Mouse (Mus musculus) cerebellum, adult 2 months (tissue): ENCODE results near the gene Zfp354a. TPM values are rescaled to one million over a fixed set of nuclear protein-coding genes. Genes with fewer than 3 reads are reported as not detected.

Source experiments
- DNase-seq, 2 experiments: peaks; one replicate each; pipeline ENCODE4 v3.0.0; 2021
- H3K27ac ChIP-seq: fragments of 200-500 bp; 2 replicates; pipeline ENCODE4 v1.5.1; 2012; ENCODE audit warnings: low read length, control low read depth, inconsistent platforms; ENCODE audit not compliant: insufficient read depth
- H3K27me3 ChIP-seq: fragments of 200-500 bp; 2 replicates; pipeline ENCODE4 v1.6.1; 2012; ENCODE audit warnings: inconsistent platforms, mild to moderate bottlenecking, low read length, moderate library complexity; ENCODE audit not compliant: control insufficient read depth, insufficient read depth
- H3K4me1 ChIP-seq: fragments of 200-500 bp; 2 replicates; pipeline ENCODE4 v1.6.1; 2011; ENCODE audit warnings: low read length; ENCODE audit not compliant: control insufficient read depth, insufficient read depth
- H3K4me3 ChIP-seq: fragments of 200-500 bp; replicated peaks from 2 replicates; pipeline ENCODE3; 2011; ENCODE audit warnings: mild to moderate bottlenecking, low read depth, low read length, control low read depth; ENCODE audit not compliant: insufficient read depth
- CTCF ChIP-seq: fragments of 200-500 bp; IDR thresholded peaks from 2 replicates; pipeline ENCODE4 v1.5.1; 2011; ENCODE audit warnings: low read depth, mild to moderate bottlenecking, control low read depth, low read length, moderate library complexity, borderline replicate concordance; ENCODE audit not compliant: insufficient read depth
- POLR2A ChIP-seq: fragments of 200-500 bp; IDR thresholded peaks from 2 replicates; pipeline ENCODE4 v1.6.1; 2011; ENCODE audit warnings: low read length, control low read depth, borderline replicate concordance; ENCODE audit not compliant: insufficient read depth
- WGBS: fragments of 180-500 bp; shearing (Covaris S2); methylation state at CpG from one replicate; pipeline ENCODE4 v1.1.7; 2018; 5-methylcytosine and 5-hydroxymethylcytosine counted together
- polyA plus RNA-seq: library from polyadenylated mRNA; depleted of rRNA; stranded (reverse); fragments of >200 nt; gene quantifications from 2 replicates; pipeline ENCODE4 v1.2.3, GENCODE M21; 2012; rRNA removed

Gene Zfp354a
- polyA plus RNA-seq, 1 experiment = 11.1 TPM

DNA sequence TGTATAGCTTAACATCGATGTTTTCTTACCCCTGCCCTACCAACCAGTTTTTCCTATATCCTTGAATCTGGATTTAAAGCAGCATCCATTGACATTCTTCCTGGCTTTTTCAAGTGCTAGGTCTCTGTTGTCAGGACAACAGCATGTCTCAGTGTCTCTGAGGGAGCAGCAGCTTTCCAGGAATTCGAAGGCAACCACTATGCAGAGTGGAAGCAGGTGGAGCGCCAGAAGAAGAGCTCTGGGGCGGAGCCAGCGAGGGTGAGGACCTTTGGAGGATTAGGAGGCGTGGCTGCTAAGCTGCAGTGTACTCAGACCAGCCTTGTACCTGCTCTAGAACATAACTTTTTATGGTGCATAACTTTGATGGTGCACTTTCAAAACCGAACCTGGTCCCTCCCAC is 25.5 kb downstream of the Zfp354a start:
- no peak for DNase-seq
- Histone ChIP-seq H3K27me3 (no peaks in the 10 kb centered on the region), H3K27ac (no peak overlapping the region), H3K4me3 (no peak overlapping the region), H3K4me1 (0 out of 2 replicates have a peak, but pooled peaks cover 6% of the 10 kb centered on the region)
- no peak for TF ChIP-seq POLR2A
- TF ChIP-seq CTCF = no peak
- WGBS = 36% methylated on average over 7 of the region's 7 CpGs

- no peaks in the 10 kb centered on the region for H3K27me3 ChIP-seq
- 0 out of 2 replicates have a peak, but pooled peaks cover 6% of the 10 kb centered on the region for H3K4me1 ChIP-seq
- WGBS = 26% methylated on average over 13 of the region's 13 CpGs
- DNase-seq = no peak
- TF ChIP-seq CTCF (no peak), POLR2A (no peak)
- no peak overlapping the region for H3K27ac ChIP-seq
- H3K4me3 ChIP-seq = no peak overlapping the region
Measured at GRCm38 (mm10) chr11:51085269-51085668, 26.2 kb downstream of the Zfp354a start.

DNA sequence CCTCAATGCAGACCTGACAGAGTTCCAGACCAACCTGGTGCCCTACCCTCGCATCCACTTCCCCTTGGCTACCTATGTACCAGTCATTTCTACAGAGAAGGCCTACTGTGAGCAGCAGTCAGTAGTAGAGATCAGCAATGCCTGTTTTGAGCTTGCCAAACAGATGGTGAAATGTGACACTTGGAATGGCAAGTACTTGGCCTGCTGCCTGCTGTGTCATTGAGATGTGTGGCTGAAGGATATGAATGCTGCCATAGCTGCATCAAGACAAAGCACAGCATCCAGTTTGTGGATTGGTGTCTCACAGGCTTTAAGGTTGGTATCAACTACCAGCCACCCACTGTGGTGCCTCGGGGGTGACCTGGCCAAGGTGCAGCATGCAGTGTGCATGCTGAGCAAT is 48.2 kb downstream of the Zfp354a start:
- Histone ChIP-seq H3K27me3 (no peaks in the 10 kb centered on the region), H3K4me1 (no peaks in the 10 kb centered on the region), H3K4me3 (no peak overlapping the region), H3K27ac (no peak overlapping the region)
- no peak for TF ChIP-seq POLR2A
- no peak for TF ChIP-seq CTCF
- 32% methylated on average over 2 of the region's 2 CpGs for WGBS
- no peak for DNase-seq

DNA sequence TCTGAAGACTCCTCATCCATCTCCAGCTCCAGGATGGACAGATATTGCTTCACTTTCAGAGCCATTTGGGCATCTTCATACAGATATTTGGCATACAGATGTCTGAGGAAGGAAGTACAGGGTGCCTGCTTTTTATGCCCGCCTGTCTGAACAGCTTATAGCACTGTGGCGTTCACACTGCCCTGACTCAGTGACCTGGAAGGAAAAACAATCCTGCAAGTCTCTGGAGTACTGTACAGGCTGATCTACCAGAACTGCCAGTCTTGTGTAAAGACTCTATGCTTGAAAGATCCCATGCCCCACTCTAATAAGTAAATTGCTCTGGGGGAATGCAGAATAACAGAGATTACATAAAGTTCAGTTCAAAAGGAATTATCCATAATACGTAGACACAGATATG is 51.6 kb downstream of the Zfp354a start:
- no peak for TF ChIP-seq CTCF
- Histone ChIP-seq H3K4me1 (no peaks in the 10 kb centered on the region), H3K4me3 (no peak overlapping the region), H3K27me3 (no peaks in the 10 kb centered on the region), H3K27ac (no peak overlapping the region)
- WGBS = 43% methylated on average over 3 of the region's 3 CpGs
- DNase-seq = no peak

Other genes with a start within 250 kb of the Zfp354a start
- 18.1 and 18.5 TPM in 2 replicates for gene Zfp354c, start 231.5 kb upstream of the Zfp354a start, polyA plus RNA-seq
- 1.5 and 1.7 TPM in 2 replicates for gene Zfp879, start 217.7 kb upstream of the Zfp354a start, polyA plus RNA-seq
- gene Grm6, start 208.6 kb upstream of the Zfp354a start, polyA plus RNA-seq = not detected in 2 replicates
- 7.1 TPM in 2 replicates for gene Zfp454, start 171.6 kb upstream of the Zfp354a start, polyA plus RNA-seq
- gene Zfp2, start 143.1 kb upstream of the Zfp354a start, polyA plus RNA-seq = 18.8 and 19.2 TPM in 2 replicates
- gene Zfp354b, start 127.6 kb upstream of the Zfp354a start, polyA plus RNA-seq = 3.5 and 3.6 TPM in 2 replicates
- gene 4933414I15Rik, start 115.5 kb upstream of the Zfp354a start, polyA plus RNA-seq = not detected in 2 replicates
- not detected in 2 replicates for gene Prop1, start 105.5 kb upstream of the Zfp354a start, polyA plus RNA-seq
- gene Olfr1378, start 92.7 kb upstream of the Zfp354a start, polyA plus RNA-seq = not detected in 2 replicates
- not detected in 2 replicates for gene Olfr1377, start 77.3 kb upstream of the Zfp354a start, polyA plus RNA-seq
- not detected in 2 replicates for gene Olfr51, start 55.7 kb upstream of the Zfp354a start, polyA plus RNA-seq
- not detected in 2 replicates for gene Olfr54, start 45.0 kb upstream of the Zfp354a start, polyA plus RNA-seq
- gene Olfr1375, start 11.1 kb upstream of the Zfp354a start, polyA plus RNA-seq = not detected in 2 replicates
- not detected in 2 replicates for gene Gm12569, start 161.2 kb downstream of the Zfp354a start, polyA plus RNA-seq
- gene Clk4, start 202.5 kb downstream of the Zfp354a start, polyA plus RNA-seq = 196 and 201 TPM in 2 replicates
- 0.25 TPM in 1 of 2 replicates, not detected in the other for gene BC049762, start 203.8 kb downstream of the Zfp354a start, polyA plus RNA-seq
- gene Col23a1, start 230.7 kb downstream of the Zfp354a start, polyA plus RNA-seq = 5.3 and 6.6 TPM in 2 replicates